Mouse (Mus musculus): ENCODE data around the gene Zfp629. TPM values are rescaled to one million over a fixed set of nuclear protein-coding genes. Genes with fewer than 3 reads are reported as not detected.
"Not testable (repeated sequence)": the region's sequence is repeated elsewhere in the genome, so short reads cannot be mapped to it uniquely, and the experiment has no call there.

Zfp629 gene
- polyA plus RNA-seq, 1 experiment from 2014 or later = 23.5 TPM

DNA sequence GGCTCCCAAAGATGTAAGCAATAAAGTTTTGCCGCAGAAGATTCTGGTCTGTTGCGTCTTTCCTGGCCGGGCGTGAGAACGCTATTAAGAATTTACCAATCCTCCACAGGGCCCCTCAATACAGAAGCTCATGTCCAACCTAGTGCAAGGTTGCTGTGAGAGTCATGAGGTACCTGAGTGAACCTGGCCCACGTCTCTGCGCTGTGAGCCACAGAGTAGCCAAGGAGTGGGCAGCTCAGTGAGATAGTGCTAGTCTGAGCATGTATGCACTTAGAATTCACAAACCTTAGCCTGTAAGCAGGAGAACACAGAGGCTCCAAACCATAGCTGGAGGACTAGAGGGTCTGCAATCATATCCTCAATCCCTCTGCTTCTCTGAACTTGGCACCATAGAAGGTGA lies 10.4 kb upstream of the Zfp629 start:
- Histone ChIP-seq H3K27ac (ENCODE audit: low read depth, low read length) (no peak overlapping the region), H3K4me3 (ENCODE audit: low read length) (no peak overlapping the region), H3K4me2 (replicated peaks; ENCODE audit: low read depth, low read length) (no peak overlapping the region), H3K36me3 (ENCODE audit: control insufficient read depth, insufficient read depth, low read length) (no peaks in the 10 kb centered on the region), H3K27me3 (ENCODE audit: control insufficient read depth, insufficient read depth, low read length) (no peaks in the 10 kb centered on the region), H3K9me3 (ENCODE audit: control insufficient read depth, low read length) (no peaks in the 10 kb centered on the region), H3K9ac (ENCODE audit: low read depth, low read length) (no peak overlapping the region), H3K4me1 (ENCODE audit: control insufficient read depth, insufficient read depth, low read length) (no peaks in the 10 kb centered on the region)
- 96% methylated on average over 7 of the region's 7 CpGs for WGBS
- no peak for ATAC-seq (ENCODE audit: low FRiP score, low TSS enrichment)

DNA sequence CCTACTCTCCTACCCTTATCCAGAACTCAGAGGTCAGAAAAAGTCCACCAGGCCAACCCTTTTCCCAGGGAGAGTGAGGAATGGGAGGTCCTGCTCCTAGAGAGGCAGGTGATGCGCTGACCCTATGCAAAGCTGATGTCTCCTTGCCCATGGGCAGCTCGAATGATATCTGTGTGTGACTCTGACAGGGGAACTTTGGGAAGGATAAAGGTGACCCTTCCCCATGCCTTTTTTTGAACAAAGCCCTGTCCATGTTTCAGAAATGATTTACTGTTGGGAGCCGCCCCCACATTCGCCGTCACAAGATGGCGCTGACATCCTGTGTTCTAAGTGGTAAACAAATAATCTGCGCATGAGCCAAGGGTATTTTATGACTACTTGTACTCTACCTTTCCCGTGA lies 2.8 kb upstream of the Zfp629 start:
- H3K4me1 ChIP-seq (ENCODE audit: control insufficient read depth, insufficient read depth, low read length) = peaks cover 12% of the 10 kb centered on the region
- WGBS = 85% methylated on average over 6 of the region's 8 CpGs
- H3K9ac ChIP-seq (ENCODE audit: low read depth, low read length) = not testable (repeated sequence)

DNA sequence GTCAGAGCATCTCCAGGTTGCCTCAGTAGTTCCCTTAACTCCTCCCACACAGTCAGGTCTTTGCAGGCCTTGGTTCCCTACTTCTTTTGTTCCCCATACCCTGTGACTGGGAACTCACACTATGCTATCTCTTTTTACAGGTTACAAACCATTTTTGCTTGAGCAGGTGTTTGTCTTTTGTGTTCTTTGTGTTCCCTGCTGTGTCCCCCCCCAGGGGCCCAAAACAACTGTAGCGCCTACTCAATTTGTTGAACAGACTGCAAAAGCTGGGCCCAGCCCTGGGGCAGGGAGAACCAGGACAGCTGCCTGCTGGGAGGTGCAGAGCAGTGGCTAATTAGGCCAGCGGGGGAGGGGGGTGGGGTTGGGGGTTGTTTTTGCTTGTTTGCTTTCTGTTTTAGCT lies 2.4 kb upstream of the Zfp629 start:
- H3K27me3 ChIP-seq (ENCODE audit: control insufficient read depth, insufficient read depth, low read length) = no peaks in the 10 kb centered on the region
- no peak overlapping the region for H3K27ac ChIP-seq (ENCODE audit: low read depth, low read length)
- ATAC-seq (ENCODE audit: low FRiP score, low TSS enrichment) = no peak
- WGBS = 64% methylated on average over 2 of the region's 2 CpGs
- no peaks in the 10 kb centered on the region for H3K36me3 ChIP-seq (ENCODE audit: control insufficient read depth, insufficient read depth, low read length)
- no peak overlapping the region for H3K9ac ChIP-seq (ENCODE audit: low read depth, low read length)
- H3K4me1 ChIP-seq (ENCODE audit: control insufficient read depth, insufficient read depth, low read length) = peaks cover 14% of the 10 kb centered on the region
- no peak overlapping the region for H3K4me3 ChIP-seq (ENCODE audit: low read length)
- H3K9me3 ChIP-seq (ENCODE audit: control insufficient read depth, low read length) = 0 out of 2 replicates have a peak, but pooled peaks cover 2% of the 10 kb centered on the region
- H3K4me2 ChIP-seq (replicated peaks; ENCODE audit: low read depth, low read length) = no peak overlapping the region

More for the DNA sequence above, 2.8 kb upstream of the Zfp629 start:
- H3K9me3 ChIP-seq (ENCODE audit: control insufficient read depth, low read length); H3K4me3 ChIP-seq (ENCODE audit: low read length); H3K4me2 ChIP-seq (replicated peaks; ENCODE audit: low read depth, low read length); H3K36me3 ChIP-seq (ENCODE audit: control insufficient read depth, insufficient read depth, low read length); H3K27ac ChIP-seq (ENCODE audit: low read depth, low read length); ATAC-seq (ENCODE audit: low FRiP score, low TSS enrichment); H3K27me3 ChIP-seq (ENCODE audit: control insufficient read depth, insufficient read depth, low read length): not testable (repeated sequence)

DNA sequence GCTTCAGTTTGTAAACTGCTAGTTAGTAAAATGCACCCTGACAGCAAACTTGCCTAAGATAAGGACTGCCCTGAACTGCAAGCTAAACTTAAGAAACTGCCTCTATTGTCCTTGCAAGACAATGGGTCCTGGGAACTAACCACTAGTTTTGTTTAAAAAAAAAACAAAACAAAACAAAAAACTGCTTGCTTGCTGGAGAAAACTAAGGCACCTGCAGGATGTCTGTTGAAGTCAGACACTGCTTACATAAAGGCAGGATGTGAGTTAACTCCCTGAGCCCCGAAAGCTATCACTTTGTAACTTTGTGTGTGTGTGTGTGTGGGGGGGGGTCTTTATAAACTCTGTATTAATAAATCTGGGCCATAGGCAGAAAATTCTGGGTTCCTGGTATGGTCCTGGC lies 1.3 kb upstream of the Zfp629 start:
- Histone ChIP-seq H3K4me2 (replicated peaks; ENCODE audit: low read depth, low read length) (no peak overlapping the region), H3K27ac (ENCODE audit: low read depth, low read length) (no peak overlapping the region), H3K9ac (ENCODE audit: low read depth, low read length) (no peak overlapping the region), H3K4me3 (ENCODE audit: low read length) (no peak overlapping the region), H3K36me3 (ENCODE audit: control insufficient read depth, insufficient read depth, low read length) (peaks cover 9% of the 10 kb centered on the region), H3K27me3 (ENCODE audit: control insufficient read depth, insufficient read depth, low read length) (no peaks in the 10 kb centered on the region), H3K4me1 (ENCODE audit: control insufficient read depth, insufficient read depth, low read length) (peaks cover 14% of the 10 kb centered on the region), H3K9me3 (ENCODE audit: control insufficient read depth, low read length) (0 out of 2 replicates have a peak, but pooled peaks cover 2% of the 10 kb centered on the region)
- WGBS = 90% methylated on average over 1 of the region's 1 CpGs
- no peak for ATAC-seq (ENCODE audit: low FRiP score, low TSS enrichment)

DNA sequence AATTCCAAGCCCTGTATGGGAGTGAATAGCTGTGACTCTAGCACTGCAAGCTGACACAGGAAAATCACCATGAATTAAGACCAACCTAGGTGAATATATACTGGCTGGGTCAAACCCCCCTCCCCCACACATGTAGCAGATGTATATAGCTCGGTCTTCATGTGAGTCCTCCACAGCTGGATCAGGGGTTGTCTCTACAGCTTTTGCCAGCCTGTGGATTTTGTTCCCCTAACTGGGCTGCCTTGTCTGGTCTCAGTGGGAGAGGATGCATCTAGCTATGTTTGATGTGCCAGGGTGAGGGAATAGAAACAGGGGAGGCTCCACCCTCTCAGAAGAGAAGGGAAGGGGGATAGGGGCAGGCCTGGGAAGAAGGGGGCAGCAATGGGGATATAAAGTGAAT lies 739 bp upstream of the Zfp629 start:
- no peak overlapping the region for H3K27ac ChIP-seq (ENCODE audit: low read depth, low read length)
- H3K27me3 ChIP-seq (ENCODE audit: control insufficient read depth, insufficient read depth, low read length) = no peaks in the 10 kb centered on the region
- H3K4me3 ChIP-seq (ENCODE audit: low read length) = no peak overlapping the region
- peaks cover 14% of the 10 kb centered on the region for H3K36me3 ChIP-seq (ENCODE audit: control insufficient read depth, insufficient read depth, low read length)
- no peak for ATAC-seq (ENCODE audit: low FRiP score, low TSS enrichment)
- 0 out of 2 replicates have a peak, but pooled peaks cover 2% of the 10 kb centered on the region for H3K9me3 ChIP-seq (ENCODE audit: control insufficient read depth, low read length)
- no peak overlapping the region for H3K9ac ChIP-seq (ENCODE audit: low read depth, low read length)
- H3K4me2 ChIP-seq (replicated peaks; ENCODE audit: low read depth, low read length) = peak overlapping the region; percentile 81; the same call in 1 of the 2 replicates
- WGBS = 67% methylated on average over 1 of the region's 1 CpGs
- H3K4me1 ChIP-seq (ENCODE audit: control insufficient read depth, insufficient read depth, low read length) = peaks cover 14% of the 10 kb centered on the region

DNA sequence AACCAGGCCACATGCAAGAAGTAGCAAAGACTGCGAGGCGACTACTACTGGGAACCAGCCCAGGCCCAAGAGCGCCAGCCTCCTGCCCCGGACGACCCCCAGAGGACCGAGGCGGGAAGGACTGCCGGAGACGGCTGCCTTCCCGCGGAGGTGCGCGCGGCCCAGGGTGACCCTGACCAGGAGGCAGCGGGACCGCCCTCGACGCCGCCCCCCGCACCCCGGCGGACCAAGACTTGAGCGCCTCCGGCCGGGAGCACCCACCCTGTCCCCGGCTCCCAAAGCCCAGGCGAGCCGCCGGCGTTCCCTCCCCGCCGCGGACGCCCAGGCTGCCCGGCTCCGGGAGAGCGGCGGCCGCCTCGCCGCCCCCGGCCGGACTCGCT lies 1.1 kb downstream of the Zfp629 start:
- Histone ChIP-seq H3K36me3 (ENCODE audit: control insufficient read depth, insufficient read depth, low read length) (peaks cover 32% of the 10 kb centered on the region), H3K9ac (ENCODE audit: low read depth, low read length) (peak overlapping the region; percentile 98), H3K4me1 (ENCODE audit: control insufficient read depth, insufficient read depth, low read length) (peaks cover 14% of the 10 kb centered on the region), H3K27ac (ENCODE audit: low read depth, low read length) (peak overlapping the region; percentile 90), H3K4me3 (ENCODE audit: low read length) (peak overlapping the region; percentile 99), H3K9me3 (ENCODE audit: control insufficient read depth, low read length) (0 out of 2 replicates have a peak, but pooled peaks cover 2% of the 10 kb centered on the region), H3K27me3 (ENCODE audit: control insufficient read depth, insufficient read depth, low read length) (no peaks in the 10 kb centered on the region), H3K4me2 (replicated peaks; ENCODE audit: low read depth, low read length) (peak overlapping the region; percentile 81)
- ATAC-seq (ENCODE audit: low FRiP score, low TSS enrichment) = peak; percentile 45
- under 1% methylated on average over 26 of the region's 44 CpGs for WGBS

DNA sequence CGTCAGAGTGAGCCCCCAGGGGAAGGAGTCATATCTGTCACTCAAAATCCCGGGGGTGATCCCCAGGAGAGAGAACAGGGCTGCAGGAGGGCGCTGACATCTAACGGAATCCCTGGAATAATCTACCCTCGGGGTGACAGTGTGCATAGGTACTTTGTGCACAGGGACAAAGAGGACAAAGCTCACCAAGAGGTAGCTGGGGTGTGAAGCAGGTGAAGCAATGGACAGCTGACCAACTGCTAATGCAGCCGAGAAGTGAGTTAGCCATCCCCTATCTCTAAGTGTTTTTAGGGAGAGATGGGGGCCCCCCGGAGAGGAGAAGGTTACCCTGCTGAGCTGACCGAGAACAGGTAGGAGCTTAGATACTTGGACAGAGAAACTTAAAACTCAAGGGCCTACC lies 1.5 kb downstream of the Zfp629 start:
- peaks cover 14% of the 10 kb centered on the region for H3K4me1 ChIP-seq (ENCODE audit: control insufficient read depth, insufficient read depth, low read length)
- ATAC-seq (ENCODE audit: low FRiP score, low TSS enrichment) = no peak
- peaks cover 36% of the 10 kb centered on the region for H3K36me3 ChIP-seq (ENCODE audit: control insufficient read depth, insufficient read depth, low read length)
- H3K9ac ChIP-seq (ENCODE audit: low read depth, low read length) = peak overlapping the region; percentile 98
- H3K4me3 ChIP-seq (ENCODE audit: low read length) = peak overlapping the region; percentile 99
- H3K9me3 ChIP-seq (ENCODE audit: control insufficient read depth, low read length) = 0 out of 2 replicates have a peak, but pooled peaks cover 2% of the 10 kb centered on the region
- no peak overlapping the region for H3K27ac ChIP-seq (ENCODE audit: low read depth, low read length)
- peak overlapping the region; percentile 81 for H3K4me2 ChIP-seq (replicated peaks; ENCODE audit: low read depth, low read length)
- 24% methylated on average over 8 of the region's 8 CpGs for WGBS
- no peaks in the 10 kb centered on the region for H3K27me3 ChIP-seq (ENCODE audit: control insufficient read depth, insufficient read depth, low read length)

DNA sequence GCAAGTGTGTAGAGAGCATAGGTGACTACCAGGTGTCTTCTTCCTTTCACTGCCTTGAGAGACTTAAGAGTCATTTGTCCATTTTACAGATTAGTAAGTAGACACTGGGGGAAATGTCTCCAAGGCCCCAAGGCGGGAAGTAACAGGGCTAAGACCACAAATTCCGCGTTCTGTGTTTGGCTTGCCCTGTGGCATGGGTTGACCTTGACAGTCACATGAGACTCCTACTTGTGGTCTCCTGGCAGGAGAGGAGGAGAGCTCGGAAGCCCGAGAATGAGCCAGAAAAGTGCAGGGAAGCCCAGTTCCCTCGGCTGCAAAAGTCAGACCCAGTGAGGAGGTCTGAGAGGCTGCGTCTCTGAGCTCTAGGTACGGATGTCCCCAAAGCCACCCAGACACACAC lies 2.1 kb downstream of the Zfp629 start:
- H3K36me3 ChIP-seq (ENCODE audit: control insufficient read depth, insufficient read depth, low read length) = peaks cover 42% of the 10 kb centered on the region
- WGBS = 77% methylated on average over 8 of the region's 8 CpGs
- no peaks in the 10 kb centered on the region for H3K27me3 ChIP-seq (ENCODE audit: control insufficient read depth, insufficient read depth, low read length)
- no peak overlapping the region for H3K27ac ChIP-seq (ENCODE audit: low read depth, low read length)
- peak overlapping the region; percentile 98; the same call in 1 of the 2 replicates for H3K9ac ChIP-seq (ENCODE audit: low read depth, low read length)
- H3K4me1 ChIP-seq (ENCODE audit: control insufficient read depth, insufficient read depth, low read length) = peaks cover 14% of the 10 kb centered on the region
- no peak for ATAC-seq (ENCODE audit: low FRiP score, low TSS enrichment)
- H3K4me2 ChIP-seq (replicated peaks; ENCODE audit: low read depth, low read length) = peak overlapping the region; percentile 81; the same call in 1 of the 2 replicates
- peak overlapping the region; percentile 99; the same call in 1 of the 2 replicates for H3K4me3 ChIP-seq (ENCODE audit: low read length)
- 0 out of 2 replicates have a peak, but pooled peaks cover 2% of the 10 kb centered on the region for H3K9me3 ChIP-seq (ENCODE audit: control insufficient read depth, low read length)

DNA sequence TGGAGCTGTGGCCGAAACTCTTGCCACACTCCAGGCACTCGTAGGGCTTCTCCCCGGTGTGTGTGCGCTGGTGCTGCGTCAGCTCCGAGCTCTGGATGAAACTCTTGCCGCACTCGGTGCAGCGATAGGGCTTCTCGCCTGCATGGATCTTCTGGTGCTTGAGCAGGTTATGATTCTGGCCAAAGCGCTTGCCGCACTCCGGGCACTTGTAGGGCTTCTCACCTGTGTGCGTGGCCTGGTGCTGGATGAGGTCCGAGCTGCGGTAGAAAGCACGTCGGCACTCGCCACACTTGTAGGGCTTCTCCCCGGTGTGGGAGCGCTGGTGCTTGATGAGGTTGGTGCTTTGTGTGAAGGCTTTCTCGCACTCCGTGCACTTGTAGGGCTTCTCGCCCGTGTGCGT lies 4.0 kb downstream of the Zfp629 start:
- no peaks in the 10 kb centered on the region for H3K9me3 ChIP-seq (ENCODE audit: control insufficient read depth, low read length)
- no peak overlapping the region for H3K4me2 ChIP-seq (replicated peaks; ENCODE audit: low read depth, low read length)
- H3K36me3 ChIP-seq (ENCODE audit: control insufficient read depth, insufficient read depth, low read length) = peaks cover 59% of the 10 kb centered on the region
- peaks cover 14% of the 10 kb centered on the region for H3K4me1 ChIP-seq (ENCODE audit: control insufficient read depth, insufficient read depth, low read length)
- 96% methylated on average over 26 of the region's 26 CpGs for WGBS
- no peak overlapping the region for H3K27ac ChIP-seq (ENCODE audit: low read depth, low read length)
- no peak for ATAC-seq (ENCODE audit: low FRiP score, low TSS enrichment)
- H3K27me3 ChIP-seq (ENCODE audit: control insufficient read depth, insufficient read depth, low read length) = no peaks in the 10 kb centered on the region
- H3K4me3 ChIP-seq (ENCODE audit: low read length) = no peak overlapping the region
- no peak overlapping the region for H3K9ac ChIP-seq (ENCODE audit: low read depth, low read length)

Measured in kidney, embryonic 14.5 days (tissue).